Mouse (Mus musculus): ENCODE measurements at regions not wholly inside any gene's neighbourhood (a gene's known extent, or its start where the extent isn't known, plus 50 kb on each side); places are given as distances from the start of the nearest gene placed in this dataset.

DNA sequence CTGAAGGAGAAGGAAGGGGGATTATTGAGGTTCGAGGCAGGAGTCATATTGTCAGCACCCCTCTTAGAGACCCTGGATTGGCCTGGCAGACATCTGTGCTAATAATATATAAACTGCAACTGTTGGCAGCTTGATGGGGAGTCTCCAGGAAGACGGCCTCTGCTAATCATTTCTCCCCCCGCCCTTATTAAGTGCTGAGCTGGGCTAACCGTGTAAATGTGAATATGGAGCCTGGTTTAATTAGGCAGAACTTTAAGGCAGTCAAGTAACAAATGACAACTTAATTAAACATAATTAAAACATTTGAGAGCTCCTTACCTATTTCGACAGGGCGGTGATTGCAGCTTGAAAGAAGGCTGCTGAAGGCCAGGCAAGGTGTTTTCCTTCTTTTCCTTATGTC is 172.8 kb downstream of the Bmp2 start:
- TF ChIP-seq CTCF (IDR thresholded peaks at IDR 0.05; ENCODE audit: control insufficient read depth, insufficient read depth, insufficient read length) = no peak
- no peak for TF ChIP-seq USF1 (IDR thresholded peaks at IDR 0.05; ENCODE audit: low read depth)
- TF ChIP-seq FOSL1 (IDR thresholded peaks at IDR 0.05; ENCODE audit: insufficient read depth, low read length, poor library complexity, severe bottlenecking) = no peak
- TF ChIP-seq MYOD1 (IDR thresholded peaks at IDR 0.05; ENCODE audit: control insufficient read depth, insufficient read length, low read depth) = no peak
- no peak for TF ChIP-seq MAX (IDR thresholded peaks at IDR 0.05)
- TF ChIP-seq MYOG (IDR thresholded peaks at IDR 0.05; ENCODE audit: control insufficient read depth, extremely low read depth, insufficient read length) = no peak
- TF ChIP-seq CEBPB (IDR thresholded peaks at IDR 0.05; ENCODE audit: low read depth) = no peak

Data from C2C12 (cell line).